Mouse (Mus musculus) forebrain, embryonic 11.5 days (tissue): ENCODE measurements at regions not wholly inside any gene's neighbourhood (a gene's known extent, or its start where the extent isn't known, plus 50 kb on each side); places are given as distances from the start of the nearest gene placed in this dataset.

Experiments used
- ATAC-seq: fragments of 200-750 bp; cut with Nextera tagmentation; replicated peaks from 2 replicates; pipeline ENCODE4 v1.8.0; 2017; ENCODE audit warnings: moderate TSS enrichment; ENCODE audit not compliant: low FRiP score
- DNase-seq: peaks from one replicate; pipeline ENCODE4 v3.0.0-alpha.2; 2017; ENCODE audit warnings: low spot score
- H3K27ac ChIP-seq: fragments of 300-500 bp; sonication (generic); 2 replicates; pipeline ENCODE4 v1.5.1; 2014; ENCODE audit warnings: low read depth, low read length
- H3K27me3 ChIP-seq: fragments of 300-500 bp; sonication (generic); 2 replicates; pipeline ENCODE4 v1.6.1; 2014; ENCODE audit warnings: mild to moderate bottlenecking, low read length, mixed read lengths; ENCODE audit not compliant: control insufficient read depth, insufficient read depth
- H3K36me3 ChIP-seq: fragments of 300-500 bp; sonication (generic); 2 replicates; pipeline ENCODE4 v1.6.1; 2014; ENCODE audit warnings: mild to moderate bottlenecking, low read length, moderate library complexity, mixed read lengths; ENCODE audit not compliant: control insufficient read depth, insufficient read depth
- H3K4me1 ChIP-seq: fragments of 300-500 bp; sonication (generic); replicated peaks from 2 replicates; pipeline ENCODE4 v1.6.1; 2014; ENCODE audit warnings: low read length, mixed read lengths; ENCODE audit not compliant: control insufficient read depth, insufficient read depth
- H3K4me2 ChIP-seq: fragments of 300-500 bp; sonication (generic); 2 replicates; pipeline ENCODE4 v1.6.1; 2014; ENCODE audit warnings: low read depth, mild to moderate bottlenecking, low read length, moderate library complexity, mixed read lengths; ENCODE audit not compliant: severe bottlenecking
- H3K4me3 ChIP-seq: fragments of 300-500 bp; sonication (generic); 2 replicates; pipeline ENCODE4 v1.5.1; 2014; ENCODE audit warnings: low read depth, low read length
- H3K9ac ChIP-seq: fragments of 300-500 bp; sonication (generic); 2 replicates; pipeline ENCODE4 v1.6.1; 2014; ENCODE audit warnings: low read length
- H3K9me3 ChIP-seq: fragments of 300-500 bp; sonication (generic); 2 replicates; pipeline ENCODE4 v1.6.1; 2016; ENCODE audit warnings: low read length, mixed read lengths; ENCODE audit not compliant: control insufficient read depth
- WGBS: fragments of 180-500 bp; shearing (Covaris S2); extraction: QIAGEN DNeasy Blood & Tissue Kit; methylation state at CpG from one replicate; pipeline ENCODE4 v1.1.7; 2014; 5-methylcytosine and 5-hydroxymethylcytosine counted together

DNA sequence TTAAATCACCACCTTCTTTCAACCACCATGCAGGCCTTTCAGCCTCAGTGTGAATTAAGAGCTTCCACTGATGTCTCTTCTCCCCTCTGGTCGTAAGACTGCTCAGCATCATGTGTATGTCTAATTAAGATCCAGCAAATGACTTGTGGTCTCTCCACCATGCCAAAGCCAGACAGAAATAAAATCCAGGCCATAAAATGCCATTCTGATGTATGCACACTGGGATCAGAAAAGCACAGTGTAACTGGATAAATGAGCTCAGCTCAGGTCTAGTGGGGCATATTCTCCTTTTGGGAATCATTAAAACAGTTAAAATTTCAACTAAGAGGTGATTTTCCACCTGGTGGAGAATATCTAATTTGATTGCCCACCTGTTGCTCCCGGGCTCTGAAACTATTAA is 136.5 kb downstream of the Slc5a7 start:
- Histone ChIP-seq H3K4me3 (no peak overlapping the region), H3K9ac (no peak overlapping the region), H3K36me3 (no peaks in the 10 kb centered on the region), H3K4me1 (no peaks in the 10 kb centered on the region), H3K4me2 (no peak overlapping the region), H3K27me3 (no peaks in the 10 kb centered on the region), H3K9me3 (no peaks in the 10 kb centered on the region), H3K27ac (no peak overlapping the region)
- WGBS: 87% methylated on average over 2 of the region's 2 CpGs
- DNase-seq: no peak
- no peak for ATAC-seq

GRCm38 (mm10) chr17:54158753-54159152 is 140.1 kb downstream of the Slc5a7 start:
- Histone ChIP-seq H3K4me1 (no peaks in the 10 kb centered on the region), H3K27ac (no peak overlapping the region), H3K4me2 (no peak overlapping the region), H3K36me3 (no peaks in the 10 kb centered on the region), H3K9ac (no peak overlapping the region), H3K9me3 (no peaks in the 10 kb centered on the region), H3K4me3 (no peak overlapping the region), H3K27me3 (no peaks in the 10 kb centered on the region)
- DNase-seq (no peak), ATAC-seq (no peak)
- WGBS: 85% methylated on average over 4 of the region's 4 CpGs

DNA sequence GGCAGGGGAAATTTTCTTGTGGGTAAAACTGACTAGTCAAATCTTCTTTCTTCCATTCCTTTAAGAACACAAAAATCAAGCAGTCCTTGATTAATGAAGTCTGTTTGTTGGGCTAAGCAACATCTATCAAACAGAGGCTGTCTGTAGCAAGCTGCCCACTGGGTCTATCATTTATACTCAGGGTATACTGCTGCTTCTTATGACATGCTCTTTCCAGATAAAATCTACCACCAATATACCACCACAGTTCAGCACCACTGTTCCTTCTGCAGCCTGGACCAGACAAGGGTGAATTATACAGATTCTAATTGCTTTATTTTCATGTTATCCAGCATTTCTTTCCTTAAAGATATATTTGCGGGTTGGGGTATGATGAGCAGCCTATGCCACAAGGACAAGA is 140.5 kb downstream of the Slc5a7 start:
- Histone ChIP-seq H3K27ac (no peak overlapping the region), H3K36me3 (no peaks in the 10 kb centered on the region), H3K9ac (no peak overlapping the region), H3K27me3 (no peaks in the 10 kb centered on the region), H3K9me3 (no peaks in the 10 kb centered on the region), H3K4me1 (no peaks in the 10 kb centered on the region), H3K4me2 (no peak overlapping the region), H3K4me3 (no peak overlapping the region)
- DNase-seq (no peak), ATAC-seq (no peak)
- WGBS: 91% methylated on average over 1 of the region's 1 CpGs

- WGBS: 88% methylated on average over 1 of the region's 1 CpGs
Measured at GRCm38 (mm10) chr17:54155801-54156200, 143.0 kb downstream of the Slc5a7 start.

GRCm38 (mm10) chr17:54154536-54154935 is 144.3 kb downstream of the Slc5a7 start:
- Histone ChIP-seq H3K4me3 (no peak overlapping the region), H3K9ac (no peak overlapping the region), H3K36me3 (no peaks in the 10 kb centered on the region), H3K4me1 (no peaks in the 10 kb centered on the region), H3K4me2 (no peak overlapping the region), H3K27ac (no peak overlapping the region), H3K27me3 (no peaks in the 10 kb centered on the region), H3K9me3 (no peaks in the 10 kb centered on the region)
- ATAC-seq (no peak), DNase-seq (no peak)

More at GRCm38 (mm10) chr17:54155801-54156200, 143.0 kb downstream of the Slc5a7 start:
- Histone ChIP-seq H3K9ac (no peak overlapping the region), H3K27ac (no peak overlapping the region), H3K9me3 (no peaks in the 10 kb centered on the region), H3K4me3 (no peak overlapping the region), H3K27me3 (no peaks in the 10 kb centered on the region), H3K36me3 (no peaks in the 10 kb centered on the region), H3K4me1 (no peaks in the 10 kb centered on the region), H3K4me2 (no peak overlapping the region)
- DNase-seq: no peak
- no peak for ATAC-seq
